Mouse (Mus musculus): ENCODE measurements around the gene Adora1. TPM values are rescaled to one million over a fixed set of nuclear protein-coding genes. Genes with fewer than 3 reads are reported as not detected.
A peak's percentile ranks its signal among the peaks of the same experiment; 100 is the strongest.

The Adora1 gene
- polyA plus RNA-seq (2015; fragmentation: Nextera tagmentation; extraction: Ambion mirVana), result 14.0 and 15.7 TPM in 2 replicates

DNA sequence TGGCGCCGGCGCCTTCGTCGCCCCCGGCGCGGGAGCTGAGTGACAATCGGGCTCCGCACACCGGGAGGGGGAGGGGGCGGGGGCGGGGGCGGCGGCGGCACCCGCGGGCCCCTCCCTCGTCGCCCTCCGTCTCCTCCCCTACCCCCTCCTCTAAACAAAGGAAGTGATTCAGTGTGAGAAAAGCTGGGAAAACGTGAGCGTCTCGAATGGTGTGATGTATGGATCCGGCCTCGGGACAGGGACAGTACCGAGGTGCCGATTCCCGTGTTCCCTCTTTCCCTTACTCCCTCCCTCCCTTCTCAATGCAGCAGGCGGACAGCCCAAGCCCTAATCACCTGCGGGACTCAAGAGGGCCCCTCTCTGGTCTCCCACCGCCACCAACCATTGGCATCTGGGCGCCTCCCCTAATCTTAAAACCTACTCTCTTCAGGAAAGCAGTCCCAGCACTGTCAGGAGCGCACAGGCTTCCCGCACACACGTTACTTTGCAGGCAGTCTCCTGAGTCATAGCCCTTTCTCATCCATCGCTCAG lies at the start of gene Adora1:
Gene Adora1, minus strand, starts transcription at position 41 of the 531 bp plus-strand sequence.
- H3K4me3 ChIP-seq, result peak within 1 kb of the TSS; percentile 49
- WGBS, result under 1% methylated on average over 30 of the region's 37 CpGs
- H3K9me3 ChIP-seq, result no peaks in the 10 kb centered on the region
- H3K27me3 ChIP-seq, result peaks cover 19% of the 10 kb centered on the region
- ATAC-seq (replicated peaks), result peak; percentile 51
- H3K27ac ChIP-seq (replicated peaks), result peak within 1 kb of the TSS; percentile 66
- peak within 1 kb of the TSS; percentile 81 for H3K4me2 ChIP-seq (replicated peaks)
- no peaks in the 10 kb centered on the region for H3K36me3 ChIP-seq
- H3K9ac ChIP-seq (replicated peaks), result peak within 1 kb of the TSS; percentile 56
- peaks cover 37% of the 10 kb centered on the region for H3K4me1 ChIP-seq

DNA sequence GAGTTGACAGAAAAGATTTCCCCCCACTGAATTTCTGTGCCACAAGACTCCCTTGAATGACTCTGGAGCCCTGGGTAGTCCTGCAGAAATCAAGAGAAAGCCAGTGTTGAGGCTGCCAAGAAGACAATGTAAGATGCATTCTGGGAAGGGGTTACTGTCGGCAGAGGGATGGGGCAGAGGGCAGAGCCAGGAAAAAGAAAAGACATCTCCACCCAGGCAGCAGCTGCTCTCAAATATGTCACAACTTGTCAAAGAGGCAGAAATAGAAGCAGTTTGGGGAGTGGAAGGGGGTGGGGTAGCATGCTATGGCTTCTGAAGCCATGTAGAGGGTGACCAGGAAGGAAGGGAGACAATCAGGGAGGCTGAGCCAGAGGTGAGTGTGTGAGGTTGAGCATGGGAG lies 47.9 kb upstream of the Adora1 start:
- Histone ChIP-seq H3K4me3 (no peak overlapping the region), H3K9me3 (no peaks in the 10 kb centered on the region), H3K9ac (replicated peaks) (no peak overlapping the region), H3K27ac (replicated peaks) (no peak overlapping the region), H3K27me3 (no peaks in the 10 kb centered on the region), H3K4me2 (replicated peaks) (no peak overlapping the region), H3K4me1 (no peaks in the 10 kb centered on the region), H3K36me3 (no peaks in the 10 kb centered on the region)
- ATAC-seq (replicated peaks), result no peak
- WGBS, result 38% methylated on average over 1 of the region's 1 CpGs

DNA sequence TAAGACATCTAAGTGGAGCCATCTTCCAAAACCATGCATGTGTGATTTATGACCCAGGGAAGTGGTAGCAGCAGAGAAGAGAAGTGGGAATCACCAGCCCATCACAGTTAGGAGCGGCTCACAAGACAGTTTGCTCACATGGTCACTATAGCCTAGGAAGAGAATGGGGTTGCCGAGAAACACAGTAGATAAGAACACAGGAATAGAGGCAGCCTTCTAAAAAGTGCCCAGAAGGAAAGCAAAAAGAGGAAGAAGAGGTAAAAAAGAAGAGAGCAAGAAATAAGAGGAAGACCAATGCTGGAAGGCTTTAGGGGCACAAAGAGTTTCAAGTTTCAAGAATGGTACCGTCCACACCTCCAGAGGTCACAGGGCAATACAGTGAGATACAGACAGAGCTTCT lies 47.1 kb upstream of the Adora1 start:
- H3K9ac ChIP-seq (replicated peaks), result no peak overlapping the region
- no peak overlapping the region for H3K4me2 ChIP-seq (replicated peaks)
- H3K4me3 ChIP-seq, result no peak overlapping the region
- no peak overlapping the region for H3K27ac ChIP-seq (replicated peaks)
- no peaks in the 10 kb centered on the region for H3K36me3 ChIP-seq
- no peaks in the 10 kb centered on the region for H3K4me1 ChIP-seq
- no peaks in the 10 kb centered on the region for H3K9me3 ChIP-seq
- no peaks in the 10 kb centered on the region for H3K27me3 ChIP-seq
- ATAC-seq (replicated peaks), result no peak
- 88% methylated on average over 3 of the region's 3 CpGs for WGBS

DNA sequence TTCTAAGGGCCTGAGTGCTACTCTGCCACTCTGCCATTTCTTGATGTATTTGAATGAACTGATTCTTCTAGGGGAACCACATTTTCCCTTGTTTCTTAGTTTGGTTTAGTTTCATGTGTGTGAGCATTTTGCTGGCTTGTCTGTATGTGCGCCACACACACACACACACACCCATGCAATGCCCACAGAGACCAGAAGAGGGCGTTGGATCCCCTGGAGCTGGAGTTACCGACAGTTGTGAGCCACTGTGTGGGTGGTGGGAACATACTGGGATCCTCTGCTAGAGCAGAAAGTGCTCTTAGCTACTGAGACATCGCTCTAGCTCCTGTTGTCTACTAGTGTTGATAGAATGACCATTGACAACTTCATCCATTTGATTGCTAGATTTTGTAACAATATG lies 46.3 kb upstream of the Adora1 start:
- Histone ChIP-seq H3K4me1 (no peaks in the 10 kb centered on the region), H3K4me2 (replicated peaks) (no peak overlapping the region)
- WGBS, result 77% methylated on average over 4 of the region's 4 CpGs

DNA sequence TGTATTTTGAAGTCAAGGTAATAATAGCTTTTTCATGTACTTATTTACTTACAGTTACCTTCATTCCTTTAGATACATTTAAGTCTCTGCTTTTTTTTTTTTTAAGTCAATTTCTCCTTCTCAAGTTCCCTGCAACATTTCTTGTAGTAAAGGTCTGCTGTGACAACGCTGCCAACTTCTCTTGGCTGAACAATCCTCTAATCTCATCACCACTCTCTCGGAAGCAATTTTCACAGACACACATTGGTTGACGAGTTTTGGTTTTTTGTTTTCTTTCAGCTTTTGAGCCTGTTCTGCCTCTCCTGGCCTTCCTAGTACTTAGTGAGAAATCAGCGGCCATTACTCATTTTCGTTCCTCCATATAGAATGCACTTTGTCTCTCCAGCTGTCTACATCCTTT lies 44.9 kb upstream of the Adora1 start:
- H3K4me1 ChIP-seq, result peaks cover 8% of the 10 kb centered on the region
- H3K9me3 ChIP-seq, result no peaks in the 10 kb centered on the region
- no peak overlapping the region for H3K9ac ChIP-seq (replicated peaks)
- H3K4me3 ChIP-seq, result no peak overlapping the region
- 61% methylated on average over 5 of the region's 5 CpGs for WGBS
- H3K4me2 ChIP-seq (replicated peaks), result no peak overlapping the region
- H3K36me3 ChIP-seq, result no peaks in the 10 kb centered on the region
- no peaks in the 10 kb centered on the region for H3K27me3 ChIP-seq
- no peak overlapping the region for H3K27ac ChIP-seq (replicated peaks)
- no peak for ATAC-seq (replicated peaks)

More for the DNA sequence above, 46.3 kb upstream of the Adora1 start:
- no peak overlapping the region for H3K4me3 ChIP-seq
- H3K27me3 ChIP-seq, result no peaks in the 10 kb centered on the region
- ATAC-seq (replicated peaks), result no peak
- no peak overlapping the region for H3K27ac ChIP-seq (replicated peaks)
- H3K9ac ChIP-seq (replicated peaks), result no peak overlapping the region
- no peaks in the 10 kb centered on the region for H3K9me3 ChIP-seq
- H3K36me3 ChIP-seq, result no peaks in the 10 kb centered on the region

DNA sequence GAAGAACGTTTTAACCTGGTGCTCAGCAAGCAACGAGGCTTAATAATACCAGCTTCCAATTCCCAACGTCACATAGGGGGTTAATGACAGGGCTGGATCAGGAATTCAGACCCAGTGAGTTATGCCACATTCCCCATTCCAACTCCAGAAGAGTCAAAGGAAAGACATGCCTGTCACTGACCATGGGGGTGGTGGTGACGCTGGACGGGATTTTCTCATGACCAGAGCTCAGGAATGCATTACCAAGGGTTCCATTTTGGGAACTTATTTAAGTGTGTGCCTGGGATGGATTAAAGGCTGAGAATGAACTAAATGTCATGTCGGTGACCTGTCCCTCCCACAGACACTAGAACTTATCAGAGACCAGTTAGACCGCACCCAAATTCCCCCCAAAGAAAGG lies 41.6 kb upstream of the Adora1 start:
- Histone ChIP-seq H3K4me3 (no peak overlapping the region), H3K9me3 (no peaks in the 10 kb centered on the region), H3K9ac (replicated peaks) (no peak overlapping the region), H3K4me1 (peaks cover 32% of the 10 kb centered on the region), H3K36me3 (no peaks in the 10 kb centered on the region), H3K4me2 (replicated peaks) (no peak overlapping the region), H3K27me3 (no peaks in the 10 kb centered on the region), H3K27ac (replicated peaks) (no peak overlapping the region)
- 80% methylated on average over 7 of the region's 7 CpGs for WGBS
- ATAC-seq (replicated peaks), result no peak

DNA sequence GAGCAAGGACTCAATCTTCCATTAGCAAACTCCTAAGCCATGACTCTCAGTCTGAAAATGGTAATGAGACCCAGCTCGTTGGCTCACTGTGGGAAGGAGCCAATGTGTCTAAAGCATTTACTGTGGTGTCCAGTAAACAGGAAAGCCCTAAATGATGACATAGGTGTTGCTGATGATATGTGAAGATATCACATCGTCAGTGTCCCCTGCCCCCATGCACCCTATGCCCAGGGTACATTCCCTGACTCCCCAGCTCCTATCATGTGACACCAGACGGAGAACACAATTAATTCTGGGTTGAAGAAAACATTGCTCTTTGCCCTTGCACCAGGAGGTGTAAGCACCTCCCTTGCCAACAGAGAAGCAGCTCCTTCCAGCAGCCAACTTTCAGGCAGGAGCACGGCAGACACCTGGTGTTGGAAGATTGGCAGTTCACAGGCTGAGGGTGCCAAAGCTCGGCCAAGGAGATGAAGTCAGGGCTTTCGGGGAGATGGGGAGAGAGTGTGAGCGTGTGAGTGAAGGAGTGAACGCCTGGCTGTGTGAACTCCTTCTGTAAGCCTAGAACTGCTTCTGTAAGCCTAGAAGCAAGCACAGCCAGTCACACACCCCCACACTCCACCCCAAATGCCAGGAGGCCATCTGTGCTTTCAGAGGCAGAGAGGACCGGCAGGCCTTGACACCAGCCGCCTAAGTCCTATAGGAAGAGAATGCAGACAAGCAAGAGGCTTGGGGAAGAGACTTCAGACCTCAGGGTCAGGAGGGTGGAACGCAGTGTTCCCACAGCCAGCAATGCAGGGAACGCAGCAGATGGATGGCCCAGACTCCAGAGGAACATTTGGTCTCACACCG lies 40.6 kb upstream of the Adora1 start:
- no peaks in the 10 kb centered on the region for H3K36me3 ChIP-seq
- no peaks in the 10 kb centered on the region for H3K9me3 ChIP-seq
- H3K4me1 ChIP-seq, result peaks cover 32% of the 10 kb centered on the region
- no peak overlapping the region for H3K4me2 ChIP-seq (replicated peaks)
- no peak overlapping the region for H3K4me3 ChIP-seq
- H3K9ac ChIP-seq (replicated peaks), result no peak overlapping the region
- 63% methylated on average over 13 of the region's 13 CpGs for WGBS
- ATAC-seq (replicated peaks), result peak; percentile 41; the same call in 1 of the 2 replicates
- no peaks in the 10 kb centered on the region for H3K27me3 ChIP-seq
- peak overlapping the region; percentile 44 for H3K27ac ChIP-seq (replicated peaks)

DNA sequence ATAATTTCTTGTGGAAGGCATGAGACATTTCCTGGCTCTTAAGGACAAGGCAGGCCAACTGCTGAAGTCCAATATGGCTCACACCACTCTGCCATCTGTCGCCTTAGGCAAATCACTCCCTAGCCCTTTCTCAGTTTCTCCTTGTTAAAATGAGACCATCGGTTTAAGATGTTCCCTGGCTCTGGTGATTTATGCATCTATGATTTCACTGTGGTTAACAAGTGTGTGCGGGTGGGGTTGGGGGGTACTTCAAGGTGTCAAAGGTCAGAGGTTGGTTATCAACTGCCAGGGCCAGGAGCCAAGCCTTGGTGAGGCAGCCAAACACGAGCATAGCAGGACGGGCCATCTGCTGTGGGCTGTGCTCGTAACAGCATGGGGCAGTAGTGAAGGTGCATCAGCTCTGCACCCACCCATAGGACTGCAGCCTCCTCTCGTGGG lies 39.3 kb upstream of the Adora1 start:
- peak overlapping the region; percentile 83 for H3K27ac ChIP-seq (replicated peaks)
- 66% methylated on average over 7 of the region's 7 CpGs for WGBS
- no peaks in the 10 kb centered on the region for H3K36me3 ChIP-seq
- H3K4me3 ChIP-seq, result no peak overlapping the region
- H3K4me1 ChIP-seq, result peaks cover 32% of the 10 kb centered on the region
- H3K9me3 ChIP-seq, result no peaks in the 10 kb centered on the region
- no peak overlapping the region for H3K9ac ChIP-seq (replicated peaks)
- peak; percentile 51; the same call in 1 of the 2 replicates for ATAC-seq (replicated peaks)
- H3K4me2 ChIP-seq (replicated peaks), result no peak overlapping the region
- no peaks in the 10 kb centered on the region for H3K27me3 ChIP-seq

DNA sequence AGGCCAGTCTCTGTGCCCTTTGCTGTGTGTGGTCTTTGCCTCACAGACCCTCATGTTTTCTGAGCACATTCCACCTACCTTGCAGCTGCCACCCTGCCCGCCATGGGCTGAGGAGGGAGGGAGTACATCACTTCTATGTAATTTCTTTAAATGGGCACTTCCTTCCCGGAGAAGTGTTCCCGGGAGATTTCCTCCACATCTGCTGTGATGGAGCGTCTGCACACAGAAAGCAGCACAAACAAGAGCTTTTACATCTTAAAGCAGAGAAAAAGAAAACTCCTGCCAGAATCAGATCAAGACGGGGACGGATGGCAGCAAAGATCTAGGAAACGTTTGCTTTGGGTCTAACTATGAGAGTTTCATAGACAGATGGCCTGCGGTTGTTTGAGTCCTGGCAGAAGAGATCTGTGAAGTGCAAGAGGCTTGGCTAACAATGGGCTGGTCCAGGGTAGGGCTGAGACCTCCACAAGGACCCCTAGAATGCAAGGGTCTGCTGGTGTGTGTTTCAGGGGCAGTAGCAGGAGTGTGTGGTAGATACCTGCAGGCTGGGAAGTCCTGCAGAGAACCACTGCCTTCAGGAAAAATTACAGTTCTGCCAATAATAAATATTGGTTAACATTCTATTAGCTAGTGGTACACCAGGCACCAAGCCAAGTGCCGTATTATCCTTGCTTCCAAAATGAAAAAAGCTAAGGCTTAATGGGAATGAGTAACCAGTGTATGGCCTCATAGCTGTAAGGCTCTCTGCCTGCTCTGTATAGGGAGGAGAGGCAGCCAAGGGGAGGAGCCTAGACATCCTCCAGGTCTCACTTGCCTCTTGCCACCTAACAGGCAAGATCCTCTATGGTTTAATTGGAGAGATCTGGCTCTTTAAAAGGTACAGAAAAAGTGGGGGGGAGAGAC lies 38.5 kb upstream of the Adora1 start:
- Histone ChIP-seq H3K9me3 (no peaks in the 10 kb centered on the region), H3K4me3 (no peak overlapping the region), H3K27ac (replicated peaks) (peak overlapping the region; percentile 83), H3K36me3 (no peaks in the 10 kb centered on the region), H3K4me1 (peaks cover 32% of the 10 kb centered on the region), H3K4me2 (replicated peaks) (no peak overlapping the region), H3K9ac (replicated peaks) (no peak overlapping the region), H3K27me3 (no peaks in the 10 kb centered on the region)
- WGBS, result 28% methylated on average over 9 of the region's 9 CpGs
- peak; percentile 79 for ATAC-seq (replicated peaks)

DNA sequence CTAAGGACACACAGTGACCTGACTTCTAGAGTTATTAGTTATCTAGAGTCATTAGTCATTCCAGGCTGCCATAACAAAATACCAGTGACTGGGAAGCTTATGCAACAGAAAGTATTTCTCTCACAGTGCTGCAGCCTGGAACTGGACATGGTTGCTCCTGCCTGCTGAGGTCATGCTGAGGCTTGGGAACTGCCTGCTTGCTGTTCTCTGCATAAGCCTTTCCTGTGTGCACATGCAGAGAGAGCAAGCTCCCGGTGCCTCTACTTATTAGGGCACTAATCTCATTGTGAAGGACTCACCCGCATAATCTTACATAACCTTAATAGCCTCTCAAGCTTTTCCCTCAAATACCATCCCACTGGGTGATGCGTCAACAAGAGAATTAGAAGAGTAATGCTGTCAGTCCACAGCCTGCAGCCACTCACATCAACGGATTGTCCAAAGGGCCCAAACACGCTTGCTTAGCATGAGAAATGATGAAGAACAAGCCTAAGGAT lies 37.6 kb upstream of the Adora1 start:
- ATAC-seq (replicated peaks), result no peak
- H3K4me3 ChIP-seq, result no peak overlapping the region
- H3K9me3 ChIP-seq, result no peaks in the 10 kb centered on the region
- H3K9ac ChIP-seq (replicated peaks), result no peak overlapping the region
- H3K4me1 ChIP-seq, result peaks cover 32% of the 10 kb centered on the region
- H3K36me3 ChIP-seq, result no peaks in the 10 kb centered on the region
- 39% methylated on average over 5 of the region's 5 CpGs for WGBS
- no peaks in the 10 kb centered on the region for H3K27me3 ChIP-seq
- H3K27ac ChIP-seq (replicated peaks), result peak overlapping the region; percentile 83
- H3K4me2 ChIP-seq (replicated peaks), result no peak overlapping the region

DNA sequence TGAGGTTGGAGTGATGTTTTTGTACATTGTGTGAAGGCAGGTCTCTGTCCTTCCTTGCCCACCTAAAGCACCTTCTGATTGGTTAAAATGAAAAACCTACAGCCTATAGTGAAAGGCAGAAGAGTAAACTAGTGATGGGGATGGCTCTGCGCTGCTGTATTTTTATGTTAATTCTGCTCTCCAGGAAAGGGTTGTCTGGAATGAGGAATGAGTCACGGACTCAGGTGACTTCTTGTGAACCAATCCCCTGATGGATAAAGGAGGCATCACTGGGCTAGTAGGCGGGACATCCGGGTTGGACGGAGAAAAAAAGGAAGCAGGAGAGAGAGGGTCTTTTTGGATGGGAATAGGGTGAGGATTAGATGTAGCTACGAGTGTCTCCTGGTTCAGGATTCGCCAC lies 34.8 kb upstream of the Adora1 start:
- ATAC-seq (replicated peaks), result no peak
- Histone ChIP-seq H3K9me3 (no peaks in the 10 kb centered on the region), H3K4me1 (peaks cover 30% of the 10 kb centered on the region), H3K36me3 (no peaks in the 10 kb centered on the region), H3K27ac (replicated peaks) (no peak overlapping the region), H3K4me3 (no peak overlapping the region), H3K9ac (replicated peaks) (no peak overlapping the region), H3K4me2 (replicated peaks) (no peak overlapping the region), H3K27me3 (no peaks in the 10 kb centered on the region)
- 73% methylated on average over 7 of the region's 7 CpGs for WGBS

DNA sequence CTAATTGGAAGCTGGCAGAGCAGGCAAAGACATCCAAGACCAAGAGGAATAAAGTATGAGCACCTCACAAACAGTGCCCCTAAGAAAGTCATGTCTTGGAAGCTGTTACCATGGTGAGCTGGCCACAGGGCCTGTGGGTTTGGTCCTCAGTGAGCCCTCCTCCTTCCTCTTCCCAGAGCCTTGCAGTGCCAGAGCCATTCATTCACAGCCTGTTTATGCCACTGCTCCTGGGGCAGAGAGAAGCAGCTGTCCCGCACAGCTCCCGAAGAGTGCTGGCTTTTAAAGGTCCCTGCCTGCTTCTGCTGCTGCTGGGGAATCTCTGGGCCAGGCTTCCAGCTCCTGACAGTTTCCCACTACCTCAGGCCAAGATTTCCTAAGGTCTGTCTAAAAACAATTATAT lies 30.6 kb upstream of the Adora1 start:
- Histone ChIP-seq H3K4me1 (peaks cover 7% of the 10 kb centered on the region; the same call in 1 of the 2 replicates), H3K36me3 (no peaks in the 10 kb centered on the region), H3K9me3 (peaks cover 3% of the 10 kb centered on the region; the same call in 1 of the 2 replicates), H3K27me3 (no peaks in the 10 kb centered on the region), H3K4me2 (replicated peaks) (no peak overlapping the region), H3K9ac (replicated peaks) (no peak overlapping the region), H3K4me3 (no peak overlapping the region), H3K27ac (replicated peaks) (no peak overlapping the region)
- 18% methylated on average over 2 of the region's 2 CpGs for WGBS
- no peak for ATAC-seq (replicated peaks)

Data from forebrain, embryonic 15.5 days (tissue).